Mouse (Mus musculus): ENCODE results near the gene Lrrc47.

Gene Lrrc47

DNA sequence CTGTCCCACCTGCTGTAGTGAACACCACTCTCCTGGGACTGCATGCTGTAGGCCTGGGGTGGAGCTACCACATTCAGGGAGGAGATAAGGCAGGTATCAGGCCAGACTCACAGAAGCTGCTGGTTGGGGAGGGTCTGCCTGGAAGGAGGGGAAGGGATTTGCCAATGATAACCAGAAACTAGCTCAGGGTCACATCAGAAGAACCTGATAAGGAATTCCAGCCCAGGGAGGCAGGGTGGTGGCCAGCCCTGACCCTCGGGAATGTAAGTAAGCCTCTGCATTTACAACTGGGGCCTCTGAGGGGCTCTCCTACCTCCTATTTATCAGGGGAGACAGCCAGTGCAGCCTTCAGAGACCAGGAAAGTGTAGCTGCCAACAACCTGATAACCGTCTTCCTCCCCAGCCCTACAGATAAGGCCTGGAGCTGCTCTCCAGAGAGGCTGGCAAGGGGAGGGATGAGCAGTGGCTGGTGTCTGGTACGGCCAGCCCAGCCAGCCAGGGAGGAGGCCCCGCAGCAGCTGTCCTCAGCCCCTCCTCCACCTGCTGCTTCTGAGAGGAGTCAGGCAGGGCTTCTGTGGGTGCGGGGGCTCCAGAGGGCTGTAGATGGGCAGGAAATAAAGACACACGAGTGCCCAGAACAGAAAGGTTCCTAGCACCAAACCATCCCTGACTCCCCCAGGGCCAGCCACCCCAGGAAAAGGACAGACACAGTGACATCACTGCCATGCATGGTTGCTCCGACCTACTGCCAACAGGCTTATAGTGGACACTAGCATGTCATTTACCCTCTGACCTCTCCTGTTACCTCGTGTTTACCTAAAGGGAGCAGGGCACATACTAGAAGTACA lies 12.4 kb downstream of the Lrrc47 start:
- DNase-seq (ENCODE audit: low spot score) = peak; percentile 56

DNA sequence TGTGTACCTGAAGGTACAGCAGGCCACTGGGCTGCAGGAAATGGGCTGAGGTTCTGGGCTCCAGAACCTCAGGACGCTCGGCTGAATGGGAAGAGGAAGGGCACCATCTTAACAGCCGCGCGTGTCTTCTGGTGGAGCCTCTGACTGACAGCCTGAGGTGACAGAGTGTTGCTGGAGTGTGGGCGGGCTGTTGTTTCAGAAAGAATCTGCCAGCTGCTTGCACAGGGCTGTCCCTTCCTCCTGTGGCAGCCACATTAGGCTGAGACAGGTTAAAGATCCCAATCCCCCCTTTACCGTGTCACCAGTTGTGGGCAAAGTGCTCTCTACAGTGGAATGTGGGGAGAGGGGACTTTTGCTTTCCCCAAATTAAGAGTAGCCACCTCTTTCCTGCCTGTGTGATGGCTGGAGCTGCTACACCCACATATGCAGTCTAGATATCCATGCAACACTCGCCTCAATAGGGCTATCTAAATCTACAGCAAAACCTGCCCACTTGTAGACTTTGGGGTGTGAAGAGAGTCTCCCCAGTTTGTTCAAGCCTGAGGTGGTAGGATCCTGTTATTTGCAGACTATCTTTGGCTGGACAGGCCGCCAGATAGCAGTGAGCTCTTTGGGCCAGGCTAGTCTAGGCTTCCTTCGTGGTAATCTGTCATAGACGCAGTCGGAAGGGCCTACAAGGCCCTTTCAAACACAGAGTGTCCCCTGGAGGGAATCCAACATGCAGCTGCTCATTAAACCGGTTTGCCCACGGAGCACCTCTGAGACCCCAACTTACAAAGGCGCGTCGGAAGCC lies 13.4 kb downstream of the Lrrc47 start:
- DNase-seq (ENCODE audit: low spot score) = peak; percentile 32

DNA sequence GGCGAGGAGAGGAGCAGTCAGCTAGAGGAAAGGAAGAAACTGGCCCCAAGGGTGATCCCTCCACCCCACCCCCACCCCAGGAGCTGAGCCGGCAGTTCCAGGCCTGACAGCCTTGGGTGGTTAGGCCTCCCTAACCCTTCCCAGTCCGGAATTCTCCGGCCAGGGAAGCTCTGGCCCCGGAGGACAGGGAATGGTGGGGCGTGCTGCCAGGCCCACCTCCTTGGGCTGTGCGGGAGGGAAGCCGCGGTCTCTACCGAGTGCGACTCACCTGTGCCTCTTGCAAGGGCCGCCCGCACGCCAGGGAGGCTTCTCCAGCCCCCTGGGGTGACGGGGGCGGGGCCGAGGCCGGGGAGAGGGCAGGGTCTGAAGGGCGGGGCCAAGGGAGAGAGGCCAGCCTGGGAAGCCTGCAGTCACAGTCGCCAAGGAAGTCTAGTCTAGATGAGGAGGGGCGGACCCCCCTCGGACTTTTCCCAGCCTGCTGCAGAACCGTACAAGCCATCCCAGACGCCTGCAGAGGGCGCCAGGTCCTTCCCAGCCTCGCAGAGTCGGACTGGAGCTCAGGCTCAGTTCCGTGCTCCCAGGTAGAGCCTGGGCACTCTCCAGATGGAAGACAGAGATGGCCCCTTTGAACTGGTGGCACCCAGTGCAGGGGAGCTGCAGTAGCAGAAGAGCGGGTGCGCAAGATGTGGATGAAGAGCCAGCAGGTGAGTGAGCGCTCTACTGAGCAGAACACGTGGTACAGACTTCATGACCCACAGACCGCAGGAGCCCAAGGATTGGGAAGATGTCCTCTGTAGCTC lies 14.3 kb downstream of the Lrrc47 start, which contains the start of gene Smim1:
Gene Smim1 (minus strand): TSS at position 590 of the 800 bp plus-strand sequence.
- DNase-seq (ENCODE audit: low spot score) = peak; percentile 80

DNA sequence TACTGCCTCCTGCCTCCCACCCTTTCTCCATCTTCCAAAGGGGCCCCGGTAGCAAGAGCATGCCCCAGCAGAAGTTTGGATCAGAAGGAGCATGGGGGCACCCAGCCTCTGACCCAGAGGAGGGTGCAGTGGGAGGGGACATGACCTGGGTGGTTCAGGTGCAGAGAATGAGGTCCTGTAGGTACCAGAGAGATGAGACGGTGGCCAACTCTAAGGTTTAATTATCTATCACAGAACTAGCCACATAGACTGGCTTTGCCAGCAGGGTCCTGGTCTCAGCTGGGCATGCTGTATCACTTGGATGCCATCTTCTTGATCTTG lies 14.9 kb downstream of the Lrrc47 start:
- DNase-seq (ENCODE audit: low spot score) = no peak

GRCm38 (mm10) chr4:154028066-154028465 lies 16.5 kb downstream of the Lrrc47 start:
- DNase-seq (ENCODE audit: low spot score) = no peak

DNA sequence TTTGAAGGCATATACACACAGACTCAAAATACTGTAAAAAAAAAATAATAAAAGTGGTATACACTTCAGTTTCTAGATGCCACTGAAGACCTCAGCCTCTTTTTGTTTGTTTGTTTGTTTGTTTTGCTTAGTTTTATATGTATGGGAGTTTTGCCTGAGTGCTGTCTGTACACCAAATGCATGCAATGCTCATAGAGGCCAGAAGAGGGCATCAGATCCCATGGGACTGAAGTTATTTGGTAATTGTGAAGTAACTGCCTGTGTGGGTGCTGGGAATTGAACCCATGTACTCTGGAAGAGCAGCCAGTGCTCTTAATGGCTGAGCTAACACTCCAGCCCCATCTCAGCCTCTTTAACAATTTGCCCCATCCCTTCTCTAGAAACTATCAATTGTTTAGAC lies 17.1 kb downstream of the Lrrc47 start:
- no peak for DNase-seq (ENCODE audit: low spot score)

- DNase-seq (ENCODE audit: low spot score) = no peak
Measured at GRCm38 (mm10) chr4:154037123-154037522, 25.6 kb downstream of the Lrrc47 start.

GRCm38 (mm10) chr4:154042577-154042976 lies 31.0 kb downstream of the Lrrc47 start, which contains the start of gene Ccdc27:
Gene Ccdc27, minus strand, starts transcription at chr4:154042677.
- no peak for DNase-seq (ENCODE audit: low spot score)

- no peak for DNase-seq (ENCODE audit: low spot score)
Measured at GRCm38 (mm10) chr4:154045837-154046236, 34.3 kb downstream of the Lrrc47 start.

DNA sequence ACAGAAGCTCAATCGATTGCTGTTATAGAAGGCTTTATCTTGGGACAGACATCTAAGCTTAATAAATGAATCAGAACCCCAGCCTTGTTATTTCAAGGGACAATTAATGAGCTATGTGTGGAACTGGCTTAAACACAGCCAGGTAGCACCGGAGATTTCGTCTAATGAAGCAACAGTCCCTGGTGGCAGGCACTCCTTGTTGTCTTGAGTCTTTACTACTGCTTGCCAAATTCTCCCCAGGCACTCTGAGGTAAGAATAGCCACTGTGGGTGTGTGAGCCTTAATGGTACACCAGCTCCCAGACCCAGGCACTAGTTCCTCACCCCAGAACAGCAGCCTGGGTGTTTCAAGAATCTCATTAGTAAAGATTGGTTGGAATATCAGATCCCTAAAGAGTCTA lies 39.9 kb downstream of the Lrrc47 start:
- DNase-seq (ENCODE audit: low spot score) = no peak

DNA sequence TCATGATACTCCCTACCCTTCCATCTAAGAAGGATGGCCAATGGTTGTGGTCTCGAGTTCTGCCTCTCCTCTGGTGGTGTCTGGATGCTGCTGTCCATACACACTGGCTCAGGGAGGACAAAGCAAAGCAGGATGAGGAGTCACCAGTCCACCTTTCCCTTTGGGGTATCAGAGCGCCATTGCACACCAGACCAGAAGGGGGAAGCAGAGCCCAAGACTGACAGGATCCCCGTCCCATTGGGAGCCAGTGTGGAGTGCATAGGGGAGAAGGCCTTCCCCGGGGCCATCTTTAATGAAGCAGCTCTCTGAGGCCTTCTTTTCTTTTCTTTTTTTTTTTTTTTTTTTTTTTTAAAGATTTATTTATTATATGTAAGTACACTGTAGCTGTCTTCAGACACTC lies 41.5 kb downstream of the Lrrc47 start:
- DNase-seq (ENCODE audit: low spot score) = no peak

DNA sequence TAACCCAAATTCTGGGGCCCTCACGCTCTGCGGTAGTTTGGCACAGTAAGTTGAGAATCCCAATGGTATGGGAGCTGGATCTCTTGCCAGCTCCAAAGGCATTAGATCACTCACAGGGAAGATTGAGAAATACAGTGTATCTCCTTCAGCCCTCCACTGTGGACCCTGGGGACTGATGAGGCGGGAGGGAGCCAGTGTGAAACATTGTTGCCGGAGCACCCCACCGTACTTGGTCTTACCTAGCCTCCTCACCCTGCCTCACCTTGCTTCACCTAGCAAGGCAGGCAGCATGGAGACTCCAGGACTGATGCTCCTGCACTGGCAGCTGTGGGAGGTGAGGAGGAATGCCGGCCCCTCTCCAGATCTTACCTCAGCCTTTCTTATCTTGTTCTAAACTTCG lies 44.0 kb downstream of the Lrrc47 start:
- DNase-seq (ENCODE audit: low spot score) = no peak

DNA sequence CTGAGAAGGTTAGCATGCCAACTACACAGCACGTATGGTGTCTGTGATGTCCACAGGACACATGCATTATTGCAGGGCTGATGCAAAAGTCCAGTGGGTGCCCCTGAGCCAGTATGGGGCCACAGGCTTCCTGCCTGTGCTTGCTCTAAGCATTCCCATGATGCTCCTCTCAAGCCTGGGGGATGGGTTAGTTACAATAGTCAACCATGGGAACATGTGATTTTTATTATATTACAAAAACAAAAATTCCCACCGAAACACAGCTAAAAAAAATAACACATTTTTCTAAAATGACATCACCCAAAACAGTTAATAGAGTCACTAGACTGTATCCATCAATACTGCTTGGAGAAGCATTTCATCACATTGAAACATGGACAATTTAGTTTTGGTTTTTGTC lies 44.5 kb downstream of the Lrrc47 start:
- no peak for DNase-seq (ENCODE audit: low spot score)

DNA sequence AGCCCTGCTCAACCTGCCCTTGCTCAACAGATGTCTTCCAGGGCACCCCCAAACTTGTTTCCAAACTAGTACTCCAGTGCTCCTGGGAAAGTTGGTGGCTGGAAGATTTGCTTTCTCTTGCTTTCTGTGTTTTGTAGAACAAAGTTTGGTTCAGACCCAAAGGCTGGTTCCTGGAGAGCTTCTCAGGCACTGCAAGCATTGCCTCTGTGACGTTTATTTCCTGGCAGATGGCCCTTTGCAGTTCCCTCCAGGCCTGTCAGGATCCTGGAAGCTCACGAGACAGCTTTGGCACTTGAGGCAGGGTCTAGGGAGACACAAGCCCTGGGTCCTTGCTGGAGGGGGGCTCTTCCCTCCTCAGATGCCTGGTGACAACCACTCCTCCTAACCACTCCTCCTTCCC lies 45.1 kb downstream of the Lrrc47 start:
- DNase-seq (ENCODE audit: low spot score) = no peak

DNA sequence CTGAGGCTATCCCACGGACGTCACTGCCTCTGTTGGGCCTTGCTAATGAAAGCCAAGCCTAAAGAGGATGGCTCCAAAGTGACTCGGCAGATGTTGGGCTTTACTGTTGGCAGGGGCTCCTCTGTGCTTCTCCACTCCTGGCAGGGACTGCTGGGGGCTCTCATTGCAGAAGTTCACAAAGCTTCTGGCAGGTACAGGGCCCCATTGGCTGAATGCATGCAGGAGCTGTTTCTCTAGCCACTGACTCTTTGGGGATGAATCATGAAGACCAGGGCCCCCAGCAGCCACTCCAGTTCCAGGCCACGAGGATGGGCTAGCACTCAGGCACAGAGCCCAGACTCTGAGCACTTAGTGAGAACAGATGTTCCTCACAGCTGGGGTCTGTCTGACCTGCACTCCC lies 46.2 kb downstream of the Lrrc47 start:
- no peak for DNase-seq (ENCODE audit: low spot score)

- DNase-seq (ENCODE audit: low spot score) = peak; percentile 40
Measured at GRCm38 (mm10) chr4:154064827-154065773, 53.6 kb downstream of the Lrrc47 start.

GRCm38 (mm10) chr4:154070896-154071295 lies 59.4 kb downstream of the Lrrc47 start:
- DNase-seq (ENCODE audit: low spot score) = no peak
